Mouse (Mus musculus) hindbrain, postnatal 0 days (tissue): ENCODE data around the gene Tnnc1. TPM values are rescaled to one million over a fixed set of nuclear protein-coding genes. Genes with fewer than 3 reads are reported as not detected.

Source experiments
- ATAC-seq: fragments of 200-750 bp; cut with Nextera tagmentation; 2 replicates; pipeline ENCODE4 v1.8.0; 2017; ENCODE audit warnings: mild to moderate bottlenecking, moderate TSS enrichment, moderate library complexity
- DNase-seq: peaks from one replicate; pipeline ENCODE4 v3.0.0-alpha.2; 2015; ENCODE audit warnings: low spot score
- H3K27ac ChIP-seq: fragments of 300-500 bp; sonication (generic); 2 replicates; pipeline ENCODE4 v1.5.1; 2014; ENCODE audit warnings: mild to moderate bottlenecking
- H3K27me3 ChIP-seq: fragments of 300-500 bp; sonication (generic); 2 replicates; pipeline ENCODE4 v1.6.1; 2014; ENCODE audit warnings: low read length, mixed read lengths; ENCODE audit not compliant: insufficient read depth
- H3K36me3 ChIP-seq: fragments of 300-500 bp; sonication (generic); 2 replicates; pipeline ENCODE4 v1.6.1; 2014; ENCODE audit warnings: low read length, mixed read lengths; ENCODE audit not compliant: insufficient read depth
- H3K4me1 ChIP-seq: fragments of 300-500 bp; sonication (generic); 2 replicates; pipeline ENCODE4 v1.6.1; 2014; ENCODE audit warnings: antibody characterized with exemption, low read length, mixed read lengths; ENCODE audit not compliant: insufficient read depth
- H3K4me2 ChIP-seq: fragments of 300-500 bp; sonication (generic); 2 replicates; pipeline ENCODE4 v1.6.1; 2014; ENCODE audit warnings: low read depth, mild to moderate bottlenecking, low read length, moderate library complexity, mixed read lengths
- H3K4me3 ChIP-seq: fragments of 300-500 bp; sonication (generic); 2 replicates; pipeline ENCODE4 v1.5.1; 2014; ENCODE audit warnings: low read length
- H3K9ac ChIP-seq: fragments of 300-500 bp; sonication (generic); replicated peaks from 2 replicates; pipeline ENCODE4 v1.6.1; 2014; ENCODE audit warnings: mild to moderate bottlenecking, low read length, moderate library complexity, mixed read lengths
- H3K9me3 ChIP-seq: fragments of 300-500 bp; sonication (generic); 2 replicates; pipeline ENCODE4 v1.6.1; 2016; ENCODE audit warnings: low read length, mixed read lengths
- CTCF ChIP-seq: IDR thresholded peaks from 2 replicates; pipeline ENCODE4 v1.5.1; 2016; ENCODE audit warnings: antibody characterized with exemption, control low read depth, low read depth
- WGBS: fragments of 180-500 bp; shearing (Covaris S2); extraction: QIAGEN DNeasy Blood & Tissue Kit; methylation state at CpG from one replicate; pipeline ENCODE4 v1.1.7; 2014; 5-methylcytosine and 5-hydroxymethylcytosine counted together
- polyA plus RNA-seq: library from polyadenylated mRNA; unstranded; fragments of >200 nt; fragmentation: Nextera tagmentation; extraction: Ambion mirVana; gene quantifications from 2 replicates; pipeline ENCODE4 v1.2.1, GENCODE M21; 2015
- total RNA-seq: library from RNA; depleted of rRNA; stranded (reverse); fragments of >200 nt; gene quantifications from 2 replicates; pipeline ENCODE4 v1.2.3, GENCODE M21; 2014

Gene Tnnc1
- total and polyA plus RNA-seq, 2 experiments from 2014 or later, result 0.68 to 2.9 TPM

GRCm38 (mm10) chr14:31248396-31248795, 40.3 kb downstream of the Tnnc1 start:
- WGBS, result 91% methylated on average over 6 of the region's 6 CpGs
- Histone ChIP-seq H3K4me2 (no peak overlapping the region), H3K4me3 (no peak overlapping the region), H3K4me1 (peaks cover 7% of the 10 kb centered on the region; the same call in 1 of the 2 replicates), H3K9ac (no peak overlapping the region), H3K27me3 (no peaks in the 10 kb centered on the region), H3K36me3 (peaks cover 2% of the 10 kb centered on the region), H3K27ac (no peak overlapping the region), H3K9me3 (no peaks in the 10 kb centered on the region)
- ATAC-seq (no peak), DNase-seq (no peak)
- no peak for TF ChIP-seq CTCF

- no peak for TF ChIP-seq CTCF
- DNase-seq (no peak), ATAC-seq (peak; percentile 19)
- peak overlapping the region; percentile 87 for H3K4me2 ChIP-seq
- H3K4me3 ChIP-seq, result peak overlapping the region; percentile 99
- 19% methylated on average over 38 of the region's 38 CpGs for WGBS
- no peaks in the 10 kb centered on the region for H3K27me3 ChIP-seq
- peak overlapping the region; percentile 99 for H3K9ac ChIP-seq
- peaks cover 22% of the 10 kb centered on the region for H3K36me3 ChIP-seq
- H3K4me1 ChIP-seq, result peaks cover 7% of the 10 kb centered on the region; the same call in 1 of the 2 replicates
- H3K27ac ChIP-seq, result peak overlapping the region; percentile 97
- H3K9me3 ChIP-seq, result no peaks in the 10 kb centered on the region
Observed at GRCm38 (mm10) chr14:31250222-31251083, 42.3 kb downstream of the Tnnc1 start.

GRCm38 (mm10) chr14:31251084-31251604, 43.0 kb downstream of the Tnnc1 start, which contains the start of the genes Phf7 and Bap1:
Gene Phf7, minus strand, starts transcription at chr14:31251317.
Gene Bap1, plus strand, starts transcription at chr14:31251450.
- Histone ChIP-seq H3K9ac (peak within 1 kb of the TSS; percentile 99), H3K36me3 (peaks cover 29% of the 10 kb centered on the region), H3K4me2 (peak within 1 kb of the TSS; percentile 87), H3K4me1 (peaks cover 7% of the 10 kb centered on the region; the same call in 1 of the 2 replicates), H3K9me3 (no peaks in the 10 kb centered on the region), H3K27ac (peak within 1 kb of the TSS; percentile 97), H3K27me3 (no peaks in the 10 kb centered on the region), H3K4me3 (peak within 1 kb of the TSS; percentile 99)
- under 1% methylated on average over 74 of the region's 75 CpGs for WGBS
- peak; percentile 95 for ATAC-seq
- peak; percentile 98 for DNase-seq
- TF ChIP-seq CTCF, result no peak

GRCm38 (mm10) chr14:31251626-31252025, 43.5 kb downstream of the Tnnc1 start:
- no peak for TF ChIP-seq CTCF
- Histone ChIP-seq H3K4me1 (peaks cover 7% of the 10 kb centered on the region; the same call in 1 of the 2 replicates), H3K36me3 (peaks cover 33% of the 10 kb centered on the region), H3K27ac (peak overlapping the region; percentile 97), H3K4me2 (peak overlapping the region; percentile 87), H3K27me3 (no peaks in the 10 kb centered on the region), H3K9me3 (no peaks in the 10 kb centered on the region), H3K4me3 (peak overlapping the region; percentile 99), H3K9ac (peak overlapping the region; percentile 99)
- WGBS, result 1% methylated on average over 18 of the region's 18 CpGs
- DNase-seq (no peak), ATAC-seq (no peak; the same call in 1 of the 2 replicates)

- Histone ChIP-seq H3K9ac (peak overlapping the region; percentile 99), H3K9me3 (no peaks in the 10 kb centered on the region), H3K36me3 (peaks cover 38% of the 10 kb centered on the region), H3K27ac (peak overlapping the region; percentile 97; the same call in 1 of the 2 replicates), H3K27me3 (no peaks in the 10 kb centered on the region), H3K4me2 (peak overlapping the region; percentile 87), H3K4me3 (peak overlapping the region; percentile 99), H3K4me1 (peaks cover 7% of the 10 kb centered on the region; the same call in 1 of the 2 replicates)
- 89% methylated on average over 5 of the region's 5 CpGs for WGBS
- no peak for ATAC-seq
- no peak for DNase-seq
- no peak for TF ChIP-seq CTCF
Observed at GRCm38 (mm10) chr14:31252091-31252490, 44.0 kb downstream of the Tnnc1 start.

- Histone ChIP-seq H3K9ac (no peak overlapping the region), H3K27me3 (no peaks in the 10 kb centered on the region), H3K9me3 (no peaks in the 10 kb centered on the region), H3K4me1 (no peaks in the 10 kb centered on the region), H3K4me2 (no peak overlapping the region), H3K36me3 (peaks cover 80% of the 10 kb centered on the region), H3K4me3 (no peak overlapping the region), H3K27ac (no peak overlapping the region)
- TF ChIP-seq CTCF, result no peak
- ATAC-seq (no peak), DNase-seq (no peak)
- 92% methylated on average over 14 of the region's 14 CpGs for WGBS
Observed at GRCm38 (mm10) chr14:31258476-31259050, 50.5 kb downstream of the Tnnc1 start.
